Mouse (Mus musculus): ENCODE measurements around the gene Btc. TPM values are rescaled to one million over a fixed set of nuclear protein-coding genes. Genes with fewer than 3 reads are reported as not detected.

Gene Btc
- polyA plus RNA-seq (2015; fragmentation: Nextera tagmentation; extraction: Ambion mirVana) = 0.42 and 0.66 TPM in 2 replicates

DNA sequence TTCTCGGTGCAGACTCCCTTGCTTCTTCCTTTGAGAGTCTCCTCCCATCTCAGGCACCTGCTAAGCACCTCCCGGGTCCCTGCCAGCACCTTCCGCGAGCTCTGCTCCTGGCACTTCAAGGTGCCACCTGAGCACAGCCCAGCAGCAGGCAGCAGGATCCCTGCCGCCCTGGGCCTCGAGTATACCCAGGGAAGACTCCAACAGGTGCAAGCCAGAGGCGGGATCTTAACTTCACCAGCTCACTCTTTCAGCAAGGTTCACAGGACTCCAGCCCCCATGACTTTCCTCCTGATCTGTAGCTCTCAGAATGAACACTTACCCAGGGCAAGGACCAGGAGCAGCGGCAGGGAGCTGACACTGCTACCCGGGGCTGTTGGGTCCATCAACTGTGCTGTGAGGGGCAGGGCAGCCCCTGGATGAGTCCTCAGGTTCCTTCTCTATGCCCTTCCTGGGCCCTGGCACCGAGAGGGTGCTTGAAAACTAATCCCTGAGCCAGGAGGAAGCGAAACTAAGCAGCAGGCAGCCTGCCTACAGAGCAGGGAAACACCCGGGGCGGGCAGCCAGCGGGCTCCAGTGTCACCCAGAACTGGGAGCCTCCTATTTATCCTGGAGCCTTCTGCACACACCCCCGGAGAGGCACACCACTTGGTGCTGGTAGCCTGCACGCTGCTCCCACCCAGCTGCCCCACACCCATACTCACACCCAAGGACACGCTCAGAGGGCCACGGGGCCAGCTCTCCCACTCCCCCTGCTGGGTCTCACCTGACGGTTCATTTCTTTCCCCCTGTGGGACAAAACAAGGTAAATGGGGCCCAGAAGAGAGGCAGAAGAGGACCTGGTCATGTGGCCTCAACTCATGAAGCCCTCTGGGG is at the start of gene Btc:
Btc (minus strand) TSS at position 656 of the 873 bp plus-strand sequence.
- Histone ChIP-seq H3K4me3 (replicated peaks) (peak within 1 kb of the TSS; percentile 54), H3K4me1 (replicated peaks) (peaks cover 10% of the 10 kb centered on the region), H3K9ac (peak within 1 kb of the TSS; percentile 61), H3K27ac (no peak within 1 kb of the TSS), H3K36me3 (no peaks in the 10 kb centered on the region), H3K4me2 (peak within 1 kb of the TSS; percentile 67), H3K9me3 (replicated peaks) (no peaks in the 10 kb centered on the region), H3K27me3 (no peaks in the 10 kb centered on the region)
- 10% methylated on average over 19 of the region's 19 CpGs for WGBS (ENCODE audit: insufficient replicate concordance)
- peak; percentile 9 for DNase-seq
- ATAC-seq (ENCODE audit: low read depth) = peak; percentile 78

DNA sequence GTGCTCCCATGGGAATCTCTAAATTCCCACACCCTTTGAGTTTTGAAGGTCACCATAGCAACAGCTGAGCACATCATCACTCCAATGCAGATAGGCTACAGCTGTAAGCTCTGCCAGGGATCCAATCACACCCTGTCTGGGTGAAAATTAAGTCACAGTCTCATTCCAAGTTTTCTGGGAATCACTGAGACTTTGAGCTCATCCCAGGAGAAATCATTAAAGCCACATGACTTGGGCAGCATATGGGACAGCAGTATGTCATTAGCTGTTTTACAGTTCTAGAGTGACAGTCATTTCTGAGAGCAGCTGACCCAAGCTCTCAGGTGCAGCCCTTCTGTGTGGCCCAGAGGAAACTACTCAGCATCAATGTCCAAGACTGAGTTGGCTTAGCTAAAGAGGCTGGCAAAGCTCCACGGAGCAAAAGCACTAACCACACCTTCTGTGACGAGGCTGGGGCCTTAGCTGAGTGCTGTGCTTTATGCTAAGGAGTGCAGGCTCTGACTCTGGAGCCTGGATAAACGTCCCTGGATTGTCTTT is 42.3 kb upstream of the Btc start:
- Histone ChIP-seq H3K9ac (no peak overlapping the region), H3K9me3 (replicated peaks) (no peaks in the 10 kb centered on the region), H3K4me2 (no peak overlapping the region), H3K27ac (no peak overlapping the region), H3K4me1 (replicated peaks) (no peaks in the 10 kb centered on the region), H3K27me3 (no peaks in the 10 kb centered on the region), H3K36me3 (no peaks in the 10 kb centered on the region), H3K4me3 (replicated peaks) (no peak overlapping the region)
- DNase-seq (no peak), ATAC-seq (ENCODE audit: low read depth) (no peak)
- WGBS (ENCODE audit: insufficient replicate concordance) = 25% methylated on average over 3 of the region's 3 CpGs

DNA sequence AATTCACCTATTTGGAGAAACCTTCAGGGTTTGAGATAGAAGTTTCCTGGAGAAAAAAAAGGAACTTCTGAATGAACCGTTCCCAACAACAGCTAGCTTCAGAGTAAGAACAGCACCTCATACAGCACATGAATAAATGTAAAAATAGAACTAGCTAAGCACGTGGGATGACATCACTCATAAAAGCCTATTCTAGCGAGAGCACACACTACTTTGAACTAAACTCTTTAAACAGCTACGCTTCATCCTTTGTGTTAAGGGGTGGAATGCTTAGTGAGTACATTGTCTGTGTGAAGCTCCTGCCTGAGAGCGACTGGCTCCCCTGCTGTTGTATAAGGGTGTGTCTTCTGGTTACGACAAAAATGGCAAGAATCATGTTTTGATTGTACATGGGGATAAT is 33.8 kb upstream of the Btc start:
- 50% methylated on average over 6 of the region's 6 CpGs for WGBS (ENCODE audit: insufficient replicate concordance)
- H3K4me2 ChIP-seq = no peak overlapping the region
- ATAC-seq (ENCODE audit: low read depth) (no peak), DNase-seq (no peak)
- no peak overlapping the region for H3K9ac ChIP-seq
- no peaks in the 10 kb centered on the region for H3K4me1 ChIP-seq (replicated peaks)
- no peaks in the 10 kb centered on the region for H3K36me3 ChIP-seq
- H3K9me3 ChIP-seq (replicated peaks) = no peaks in the 10 kb centered on the region
- no peaks in the 10 kb centered on the region for H3K27me3 ChIP-seq
- no peak overlapping the region for H3K4me3 ChIP-seq (replicated peaks)
- H3K27ac ChIP-seq = no peak overlapping the region

DNA sequence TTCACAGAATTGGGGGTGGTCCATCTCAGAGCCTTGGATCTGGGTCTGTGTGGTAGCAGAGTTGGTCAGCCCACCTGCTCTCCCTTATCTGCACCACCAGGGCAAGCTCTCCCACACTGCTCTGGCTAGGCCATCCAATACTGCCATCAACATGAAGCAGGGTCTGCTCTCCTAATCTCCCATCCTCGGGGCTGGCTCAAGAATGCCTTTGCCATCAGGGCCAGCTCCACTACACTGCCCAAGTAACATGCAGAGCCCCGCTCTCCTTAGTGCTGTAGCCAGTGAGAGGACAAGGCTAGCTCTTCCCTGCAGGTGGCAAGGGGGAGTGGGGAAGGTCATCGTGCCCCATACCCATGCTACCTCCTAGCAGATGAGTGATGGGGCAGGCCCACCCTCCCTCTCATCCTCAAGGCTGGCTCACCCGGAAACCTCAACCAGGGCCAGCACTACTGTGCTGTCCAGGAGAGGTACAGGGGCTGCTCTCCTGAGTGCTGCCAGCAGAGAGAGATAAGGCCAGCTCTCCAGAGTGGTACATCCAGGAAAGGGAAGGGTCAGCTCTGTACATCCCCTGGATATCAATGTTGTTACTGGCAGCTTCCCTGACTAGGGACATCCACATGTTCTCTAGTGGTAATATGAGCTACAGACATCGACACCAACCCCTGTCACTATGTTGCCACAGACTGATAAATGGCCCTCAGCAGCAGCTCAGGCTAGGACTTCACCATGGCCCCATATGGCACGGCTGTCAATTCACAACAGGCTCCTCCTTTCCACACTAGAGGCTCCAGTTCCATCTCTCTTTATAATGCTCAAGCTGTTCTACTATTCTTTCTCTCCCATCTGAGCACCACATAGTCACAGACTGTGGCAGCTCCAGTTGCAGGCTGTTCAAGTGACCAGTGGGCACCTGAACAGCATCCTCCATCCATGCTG is 32.2 kb upstream of the Btc start:
- H3K27ac ChIP-seq = no peak overlapping the region
- WGBS (ENCODE audit: insufficient replicate concordance) = 48% methylated on average over 6 of the region's 6 CpGs
- no peaks in the 10 kb centered on the region for H3K27me3 ChIP-seq
- no peaks in the 10 kb centered on the region for H3K9me3 ChIP-seq (replicated peaks)
- H3K4me1 ChIP-seq (replicated peaks) = no peaks in the 10 kb centered on the region
- no peaks in the 10 kb centered on the region for H3K36me3 ChIP-seq
- ATAC-seq (ENCODE audit: low read depth) (no peak), DNase-seq (no peak)
- H3K9ac ChIP-seq = no peak overlapping the region
- H3K4me3 ChIP-seq (replicated peaks) = no peak overlapping the region
- H3K4me2 ChIP-seq = no peak overlapping the region

DNA sequence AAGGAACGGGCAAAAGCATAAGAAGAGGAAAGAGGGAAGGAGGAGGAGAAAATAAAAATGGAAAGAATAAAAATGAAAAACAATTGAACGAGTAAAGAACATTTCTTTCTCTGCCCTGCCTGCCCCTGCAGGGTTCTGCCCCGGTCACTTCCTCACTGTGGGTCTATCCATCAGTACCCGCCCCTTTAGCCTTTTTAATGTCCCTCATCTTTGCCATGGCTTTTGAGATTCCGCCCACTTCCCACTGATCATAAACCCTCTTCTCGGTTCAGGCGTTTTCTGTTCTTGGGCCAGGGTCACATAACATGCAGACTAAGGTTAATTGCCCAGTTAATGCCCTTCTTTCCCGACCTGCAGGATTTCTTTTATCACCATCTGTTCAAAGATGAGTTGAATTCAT is 25.8 kb upstream of the Btc start:
- Histone ChIP-seq H3K9ac (no peak overlapping the region), H3K4me3 (replicated peaks) (no peak overlapping the region), H3K9me3 (replicated peaks) (no peaks in the 10 kb centered on the region), H3K4me1 (replicated peaks) (no peaks in the 10 kb centered on the region), H3K4me2 (no peak overlapping the region), H3K27ac (no peak overlapping the region), H3K36me3 (no peaks in the 10 kb centered on the region), H3K27me3 (no peaks in the 10 kb centered on the region)
- DNase-seq (no peak), ATAC-seq (ENCODE audit: low read depth) (no peak)
- 55% methylated on average over 8 of the region's 8 CpGs for WGBS (ENCODE audit: insufficient replicate concordance)

DNA sequence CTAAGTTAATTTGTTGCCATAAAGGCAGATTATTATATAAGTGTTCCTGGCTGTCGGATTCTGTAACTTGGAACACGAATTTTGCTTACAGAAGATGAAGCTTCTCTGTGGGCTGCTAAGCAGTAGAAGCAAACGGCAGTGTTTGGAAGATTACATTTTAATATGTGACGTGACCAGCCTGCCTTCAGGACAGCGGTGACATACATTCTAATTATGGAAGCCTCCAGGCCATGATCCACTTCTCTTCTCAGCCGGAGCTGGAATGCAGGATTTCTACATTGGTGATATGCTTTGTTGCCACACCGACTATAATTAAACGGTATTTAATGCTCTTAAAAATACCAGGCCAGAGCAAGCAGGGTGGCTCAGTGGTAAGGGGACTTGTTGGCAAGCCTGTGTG is 11.0 kb upstream of the Btc start:
- no peak for DNase-seq
- H3K27me3 ChIP-seq = no peaks in the 10 kb centered on the region
- ATAC-seq (ENCODE audit: low read depth) = no peak
- H3K9me3 ChIP-seq (replicated peaks) = no peaks in the 10 kb centered on the region
- no peaks in the 10 kb centered on the region for H3K4me1 ChIP-seq (replicated peaks)
- no peak overlapping the region for H3K4me3 ChIP-seq (replicated peaks)
- H3K9ac ChIP-seq = no peak overlapping the region
- 72% methylated on average over 8 of the region's 8 CpGs for WGBS (ENCODE audit: insufficient replicate concordance)
- no peaks in the 10 kb centered on the region for H3K36me3 ChIP-seq
- H3K27ac ChIP-seq = no peak overlapping the region
- no peak overlapping the region for H3K4me2 ChIP-seq

DNA sequence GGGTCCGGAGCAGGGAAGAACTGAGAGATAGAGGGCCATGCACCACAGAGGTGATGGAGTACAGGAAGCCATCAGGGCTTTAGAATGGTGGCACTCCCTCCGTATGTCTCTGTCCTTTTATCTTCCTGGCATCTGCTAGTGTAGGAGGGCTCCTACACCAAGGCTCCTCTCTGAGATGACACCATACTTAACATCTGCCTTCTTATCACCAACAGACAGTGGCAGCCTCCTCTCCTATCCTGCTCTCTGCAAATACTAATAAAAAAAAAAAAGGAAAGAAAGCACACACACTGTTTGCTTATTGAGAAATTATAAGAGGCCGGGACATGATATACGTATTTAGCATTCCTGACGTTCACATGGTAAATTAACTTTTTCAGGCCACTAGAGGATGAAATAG is 1.5 kb upstream of the Btc start:
- Histone ChIP-seq H3K4me3 (replicated peaks) (no peak overlapping the region), H3K36me3 (no peaks in the 10 kb centered on the region), H3K9me3 (replicated peaks) (no peaks in the 10 kb centered on the region), H3K9ac (no peak overlapping the region), H3K4me1 (replicated peaks) (peaks cover 10% of the 10 kb centered on the region), H3K27ac (no peak overlapping the region), H3K4me2 (no peak overlapping the region), H3K27me3 (no peaks in the 10 kb centered on the region)
- ATAC-seq (ENCODE audit: low read depth) (peak; percentile 88), DNase-seq (no peak)
- WGBS (ENCODE audit: insufficient replicate concordance) = 51% methylated on average over 5 of the region's 5 CpGs

DNA sequence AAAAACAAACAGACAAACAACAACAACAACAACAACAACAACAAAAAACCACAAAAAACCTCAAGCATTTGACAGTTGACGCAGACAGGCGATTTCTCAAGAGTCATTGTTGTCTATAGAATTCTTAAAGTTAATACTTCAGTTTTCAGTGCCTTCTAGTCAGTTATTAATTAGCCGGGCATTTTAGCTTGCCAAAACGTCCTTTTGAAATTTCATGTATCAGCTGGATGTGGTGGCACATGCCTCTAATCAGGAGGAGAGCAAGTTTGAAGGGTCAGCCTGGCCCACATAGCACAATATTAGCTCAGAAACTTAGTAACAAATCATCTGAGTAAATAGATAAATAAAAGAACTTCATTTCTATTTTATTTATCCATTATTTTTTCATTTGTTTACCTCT is 487 bp upstream of the Btc start:
- H3K27ac ChIP-seq = no peak overlapping the region
- 56% methylated on average over 4 of the region's 4 CpGs for WGBS (ENCODE audit: insufficient replicate concordance)
- H3K4me3 ChIP-seq (replicated peaks) = no peak overlapping the region
- DNase-seq (no peak), ATAC-seq (ENCODE audit: low read depth) (no peak)
- peaks cover 10% of the 10 kb centered on the region for H3K4me1 ChIP-seq (replicated peaks)
- no peak overlapping the region for H3K4me2 ChIP-seq
- H3K9ac ChIP-seq = no peak overlapping the region
- H3K27me3 ChIP-seq = no peaks in the 10 kb centered on the region
- H3K36me3 ChIP-seq = no peaks in the 10 kb centered on the region
- H3K9me3 ChIP-seq (replicated peaks) = no peaks in the 10 kb centered on the region

DNA sequence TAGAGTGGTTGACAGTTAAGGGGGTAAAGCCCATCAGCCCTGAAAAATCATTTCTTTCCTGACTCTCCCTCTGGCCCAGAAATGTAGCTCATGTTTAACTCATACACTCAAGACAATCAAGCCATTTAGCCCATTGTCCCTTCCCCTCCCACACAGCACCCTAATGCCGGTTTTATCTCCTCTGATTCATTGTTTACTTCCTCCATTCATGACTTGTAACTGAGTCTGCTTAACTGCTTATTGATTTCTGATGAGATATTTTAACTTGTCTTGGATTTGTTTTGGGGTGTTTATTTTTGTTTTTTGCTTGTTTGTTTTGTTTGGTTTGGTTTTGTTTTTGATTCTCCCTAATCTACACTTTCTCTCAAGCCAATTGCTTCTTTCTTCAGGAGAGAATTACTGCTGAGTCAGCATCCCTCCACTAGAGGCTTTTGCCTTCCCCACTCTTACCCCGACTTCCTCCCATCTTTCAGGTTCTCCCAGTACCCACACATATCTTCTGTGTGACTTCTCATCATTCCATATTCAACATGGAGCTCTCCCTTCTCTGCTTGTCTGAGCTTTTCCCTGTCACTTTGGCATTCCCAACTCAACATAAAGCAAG is 2.2 kb downstream of the Btc start:
- Histone ChIP-seq H3K9ac (no peak overlapping the region), H3K27ac (no peak overlapping the region), H3K4me2 (no peak overlapping the region), H3K4me1 (replicated peaks) (peaks cover 10% of the 10 kb centered on the region), H3K27me3 (no peaks in the 10 kb centered on the region), H3K4me3 (replicated peaks) (no peak overlapping the region), H3K9me3 (replicated peaks) (no peaks in the 10 kb centered on the region), H3K36me3 (no peaks in the 10 kb centered on the region)
- no peak for DNase-seq
- no peak for ATAC-seq (ENCODE audit: low read depth)
- WGBS (ENCODE audit: insufficient replicate concordance) = 11% methylated on average over 2 of the region's 2 CpGs

DNA sequence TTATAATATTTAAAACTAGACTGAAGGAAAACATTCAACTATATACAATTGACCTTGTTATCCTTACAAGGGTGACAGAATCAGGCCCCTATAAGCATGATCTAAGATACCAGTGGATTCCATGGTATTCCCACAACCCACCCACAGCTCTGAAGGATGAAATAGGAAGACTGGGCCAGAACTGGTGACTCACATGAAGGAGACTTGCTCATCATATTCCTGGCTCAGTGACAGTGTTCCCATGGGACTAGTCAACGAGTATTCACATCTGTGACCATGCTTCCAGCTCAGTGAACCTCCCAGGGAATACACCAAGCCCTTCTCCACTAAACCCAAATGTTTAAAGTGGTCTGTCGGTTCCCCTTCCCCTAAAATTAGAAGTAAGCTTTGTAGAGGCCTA is 27.3 kb downstream of the Btc start:
- WGBS (ENCODE audit: insufficient replicate concordance) = 39% methylated on average over 2 of the region's 2 CpGs
- no peak overlapping the region for H3K4me2 ChIP-seq
- no peak for ATAC-seq (ENCODE audit: low read depth)
- no peaks in the 10 kb centered on the region for H3K36me3 ChIP-seq
- no peaks in the 10 kb centered on the region for H3K9me3 ChIP-seq (replicated peaks)
- no peak overlapping the region for H3K9ac ChIP-seq
- H3K4me3 ChIP-seq (replicated peaks) = no peak overlapping the region
- no peaks in the 10 kb centered on the region for H3K4me1 ChIP-seq (replicated peaks)
- no peak for DNase-seq
- H3K27me3 ChIP-seq = no peaks in the 10 kb centered on the region
- no peak overlapping the region for H3K27ac ChIP-seq

DNA sequence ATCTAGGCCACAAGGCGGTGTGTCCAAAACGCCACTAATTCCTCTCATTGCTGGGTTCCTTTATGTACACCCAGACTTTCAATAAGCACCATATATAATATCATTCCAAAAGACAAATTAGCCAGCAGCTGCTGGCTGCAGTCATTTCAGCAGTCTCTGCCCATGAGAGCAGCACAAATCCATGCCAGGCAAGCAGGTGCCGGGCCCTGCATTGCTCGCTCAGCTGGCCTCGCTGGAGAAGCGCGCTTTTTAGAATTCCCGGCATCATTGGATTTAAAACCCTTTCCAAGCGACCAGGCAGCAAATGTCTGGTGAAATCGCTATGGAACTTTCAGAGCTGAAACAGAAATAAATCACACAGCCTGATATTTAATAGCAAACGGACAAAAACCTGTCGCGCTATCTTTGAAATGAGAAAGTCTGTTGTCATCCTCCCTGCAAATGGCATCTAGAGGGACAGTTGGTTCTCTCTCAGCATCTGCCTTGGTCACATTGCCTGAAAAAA is 34.7 kb downstream of the Btc start:
- no peaks in the 10 kb centered on the region for H3K27me3 ChIP-seq
- no peak overlapping the region for H3K9ac ChIP-seq
- DNase-seq (no peak), ATAC-seq (ENCODE audit: low read depth) (no peak)
- H3K36me3 ChIP-seq = no peaks in the 10 kb centered on the region
- no peak overlapping the region for H3K4me3 ChIP-seq (replicated peaks)
- no peaks in the 10 kb centered on the region for H3K9me3 ChIP-seq (replicated peaks)
- WGBS (ENCODE audit: insufficient replicate concordance) = 84% methylated on average over 13 of the region's 13 CpGs
- no peak overlapping the region for H3K27ac ChIP-seq
- H3K4me2 ChIP-seq = no peak overlapping the region
- no peaks in the 10 kb centered on the region for H3K4me1 ChIP-seq (replicated peaks)
